Mouse (Mus musculus) thymus, adult 18-20 months (tissue): ENCODE data around the gene Phyhd1.
A peak's percentile ranks its signal among the peaks of the same experiment; 100 is the strongest.

Experiments
- DNase-seq, 2 experiments: peaks; one replicate each; pipeline ENCODE4 v3.0.0; 2022; ENCODE audit warnings: mixed read lengths in 2 of 2

The Phyhd1 gene

GRCm38 (mm10) chr2:30256616-30257350 lies 9.2 kb upstream of the Phyhd1 start:
- DNase-seq, result peak in 1 of 2 experiments; percentile 4

GRCm38 (mm10) chr2:30257699-30258460 lies 8.1 kb upstream of the Phyhd1 start:
- peak in 1 of 2 experiments; percentile 9 for DNase-seq

GRCm38 (mm10) chr2:30258600-30258999 lies 7.4 kb upstream of the Phyhd1 start:
- DNase-seq, result peak in 1 of 2 experiments; percentile 9

GRCm38 (mm10) chr2:30259131-30260064 lies 6.6 kb upstream of the Phyhd1 start:
- DNase-seq, result peak in 1 of 2 experiments; percentile 3

- no peak for DNase-seq
These were observed 4.8 kb upstream of the Phyhd1 start for GRCm38 (mm10) chr2:30261064-30261736.

- DNase-seq, result peak in 1 of 2 experiments; percentile 3
These were observed 3.8 kb upstream of the Phyhd1 start for GRCm38 (mm10) chr2:30261921-30262839.

- DNase-seq, result peak in 1 of 2 experiments; percentile 3
These were observed 3.1 kb upstream of the Phyhd1 start for GRCm38 (mm10) chr2:30262840-30263441.

- no peak for DNase-seq
These were observed 2.2 kb upstream of the Phyhd1 start for GRCm38 (mm10) chr2:30263811-30264210.

GRCm38 (mm10) chr2:30264671-30265519 lies 1.1 kb upstream of the Phyhd1 start:
- DNase-seq, result no peak

GRCm38 (mm10) chr2:30266392-30266941 lies 464 bp downstream of the Phyhd1 start:
- DNase-seq, result no peak

GRCm38 (mm10) chr2:30267466-30267865 lies 1.5 kb downstream of the Phyhd1 start:
- no peak for DNase-seq

GRCm38 (mm10) chr2:30268371-30268770 lies 2.4 kb downstream of the Phyhd1 start:
- DNase-seq, result no peak

GRCm38 (mm10) chr2:30269241-30269990 lies 3.4 kb downstream of the Phyhd1 start:
- DNase-seq, result no peak

GRCm38 (mm10) chr2:30270134-30270533 lies 4.1 kb downstream of the Phyhd1 start:
- DNase-seq, result no peak

- DNase-seq, result no peak
These were observed 14.7 kb downstream of the Phyhd1 start, which contains the start of gene Gm28038 for GRCm38 (mm10) chr2:30280743-30281142. TSS of gene Gm28038 (plus strand) at chr2:30281043.

- DNase-seq, result no peak
These were observed 15.6 kb downstream of the Phyhd1 start for GRCm38 (mm10) chr2:30281651-30282050.

- no peak for DNase-seq
These were observed 17.2 kb downstream of the Phyhd1 start for GRCm38 (mm10) chr2:30283193-30283592.

GRCm38 (mm10) chr2:30285004-30285403 lies 19.0 kb downstream of the Phyhd1 start:
- no peak for DNase-seq
